Comparison of ENCODE assay signal across 8 mouse cellular contexts in the genomic region with DNA sequence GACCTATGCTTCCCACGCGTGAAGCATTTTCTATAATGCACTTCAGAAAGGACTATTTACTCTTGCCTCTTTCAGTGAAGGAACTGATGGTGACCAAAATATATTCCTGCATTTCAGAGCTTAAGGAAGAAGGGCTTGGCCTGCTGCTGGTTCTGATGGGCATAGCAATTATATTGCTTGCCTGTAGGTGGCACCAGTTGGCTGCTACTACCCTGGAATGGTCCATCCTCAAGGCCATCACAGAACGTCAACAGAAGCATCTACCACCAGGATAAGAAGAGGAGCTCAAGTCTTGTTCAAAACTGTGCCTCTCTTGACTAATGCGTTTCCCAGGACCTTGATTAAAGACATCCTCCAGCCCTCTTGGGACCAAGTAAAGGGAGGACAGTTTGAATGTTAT.
DNase-seq lines count a peak whose midpoint lies in the region; ATAC-seq and TF ChIP-seq lines count a peak whose summit lies in the region.

No protein-coding gene starts in this region.

- peak; percentile 42 for DNase-seq in hindbrain, postnatal 0 days (ENCODE audit: low spot score)
- DNase-seq in hindbrain, embryonic 14.5 days (ENCODE audit: low spot score), result no peak
- peak; percentile 7 to 20 for DNase-seq in B cell, adult 2 months
- peak; percentile 46 for DNase-seq in adipocyte (ENCODE audit: low spot score)
- DNase-seq in layer of hippocampus, postnatal 10 days (ENCODE audit: low spot score in 2 of 2), result peak; percentile 28 to 44
- peak; percentile 49 for DNase-seq in testis, postnatal 10 days (ENCODE audit: low spot score)
- no peak for DNase-seq in yolk sac, embryonic 10.5 days (ENCODE audit: low spot score)

- peak; percentile 70 for TF ChIP-seq CTCF in hindbrain, postnatal 0 days (IDR thresholded peaks at IDR 0.05; ENCODE audit: low read depth)
- peak; percentile 80 for TF ChIP-seq CTCF in cortical plate, adult 2 months (IDR thresholded peaks at IDR 0.05; ENCODE audit: extremely low read depth, insufficient read depth, low read length)

- H3K4me2 ChIP-seq in hindbrain, postnatal 0 days (ENCODE audit: low read depth, low read length), result no peak overlapping the region
- H3K4me2 ChIP-seq in hindbrain, embryonic 14.5 days (replicated peaks), result no peak overlapping the region

- H3K9me3 ChIP-seq in hindbrain, postnatal 0 days (ENCODE audit: low read length), result no peaks in the 10 kb centered on the region
- no peaks in the 10 kb centered on the region for H3K9me3 ChIP-seq in hindbrain, embryonic 14.5 days (ENCODE audit: control insufficient read depth, low read length)

- H3K4me3 ChIP-seq in hindbrain, postnatal 0 days (ENCODE audit: low read length), result no peak overlapping the region
- H3K4me3 ChIP-seq in hindbrain, embryonic 14.5 days (replicated peaks; ENCODE audit: low read length), result no peak overlapping the region
- H3K4me3 ChIP-seq in cortical plate, adult 2 months (ENCODE audit: insufficient read depth, low read length), result no peak overlapping the region

- no peak overlapping the region for H3K9ac ChIP-seq in hindbrain, postnatal 0 days (replicated peaks; ENCODE audit: low read length)
- H3K9ac ChIP-seq in hindbrain, embryonic 14.5 days, result no peak overlapping the region

- WGBS in hindbrain, postnatal 0 days, result 52% methylated on average over 4 of the region's 4 CpGs
- WGBS in hindbrain, embryonic 14.5 days, result 54% methylated on average over 4 of the region's 4 CpGs

- H3K36me3 ChIP-seq in hindbrain, postnatal 0 days (ENCODE audit: insufficient read depth, low read length), result no peaks in the 10 kb centered on the region
- H3K36me3 ChIP-seq in hindbrain, embryonic 14.5 days (replicated peaks; ENCODE audit: control insufficient read depth, insufficient read depth), result no peaks in the 10 kb centered on the region

- H3K27me3 ChIP-seq in hindbrain, postnatal 0 days (ENCODE audit: insufficient read depth, low read length), result no peaks in the 10 kb centered on the region
- H3K27me3 ChIP-seq in hindbrain, embryonic 14.5 days (ENCODE audit: control insufficient read depth, insufficient read depth, low read length), result no peaks in the 10 kb centered on the region

- ATAC-seq in hindbrain, postnatal 0 days, result no peak
- no peak for ATAC-seq in hindbrain, embryonic 14.5 days (ENCODE audit: low FRiP score)

- no peaks in the 10 kb centered on the region for H3K4me1 ChIP-seq in hindbrain, postnatal 0 days (ENCODE audit: insufficient read depth, low read length)
- H3K4me1 ChIP-seq in hindbrain, embryonic 14.5 days (replicated peaks; ENCODE audit: control insufficient read depth, insufficient read depth, low read length), result peaks cover 12% of the 10 kb centered on the region; the same call in 1 of the 2 replicates
- H3K4me1 ChIP-seq in cortical plate, adult 2 months (ENCODE audit: control insufficient read depth, insufficient read depth, low read length), result no peaks in the 10 kb centered on the region

- H3K27ac ChIP-seq in hindbrain, postnatal 0 days, result no peak overlapping the region
- H3K27ac ChIP-seq in hindbrain, embryonic 14.5 days, result no peak overlapping the region
- H3K27ac ChIP-seq in cortical plate, adult 2 months (ENCODE audit: insufficient read depth, low read length), result no peak overlapping the region

- no peak for TF ChIP-seq POLR2A in cortical plate, adult 2 months (IDR thresholded peaks at IDR 0.05; ENCODE audit: extremely low read depth, insufficient read depth, low read length)

Comparison
In these comparisons a context has a peak if more than half of its experiments do, and no peak if none do; other contexts are left out.
1. DNase-seq: peak in hindbrain, postnatal 0 days (single experiment), B cell, adult 2 months (2 of 2), adipocyte (single experiment), layer of hippocampus, postnatal 10 days (2 of 2) and testis, postnatal 10 days (single experiment); none in hindbrain, embryonic 14.5 days (single experiment) and yolk sac, embryonic 10.5 days (single experiment).